Mouse (Mus musculus) macrophage (primary cell): Measurements from ENCODE around the gene Tmem234. TPM values are rescaled to one million over a fixed set of nuclear protein-coding genes. Genes with fewer than 3 reads are reported as not detected.

Source experiments
- H3K27ac ChIP-seq: fragments of 350-480 bp; formaldehyde crosslinking; 2 replicates; pipeline ENCODE4 v1.9.0; 2021
- H3K36me3 ChIP-seq: fragments of 350-480 bp; formaldehyde crosslinking; 2 replicates; pipeline ENCODE4 v1.9.0; 2021; ENCODE audit errors: inconsistent target
- H3K4me3 ChIP-seq: fragments of 350-480 bp; formaldehyde crosslinking; 2 replicates; pipeline ENCODE4 v1.9.0; 2021; ENCODE audit errors: inconsistent target
- H3K79me2 ChIP-seq: fragments of 350-480 bp; formaldehyde crosslinking; 2 replicates; pipeline ENCODE4 v1.9.0; 2021; ENCODE audit errors: inconsistent target
- WGBS: methylation state at CpG from one replicate; pipeline ENCODE4 v1.1.7; 2026; ENCODE audit warnings: inconsistent platforms; ENCODE audit not compliant: missing documents; 5-methylcytosine and 5-hydroxymethylcytosine counted together
- polyA plus RNA-seq: library from polyadenylated mRNA; stranded (reverse); fragments of 250-400 nt; gene quantifications from 3 replicates; pipeline ENCODE4 v1.2.4, GENCODE M21; 2018; ENCODE audit warnings: inconsistent platforms

The Tmem234 gene
- polyA plus RNA-seq, 1 experiment from 2014 or later, result 91.3 TPM

- Histone ChIP-seq H3K36me3 (peaks cover 5% of the 10 kb centered on the region; the same call in 1 of the 2 replicates), H3K27ac (no peak overlapping the region), H3K4me3 (peak overlapping the region; percentile 89; the same call in 1 of the 2 replicates), H3K79me2 (peaks cover 24% of the 10 kb centered on the region)
- 89% methylated on average over 11 of the region's 11 CpGs for WGBS
These were observed 21.8 kb downstream of the Tmem234 start for GRCm38 (mm10) chr4:129622120-129622802.

- Histone ChIP-seq H3K79me2 (peaks cover 24% of the 10 kb centered on the region), H3K27ac (peak overlapping the region; percentile 90), H3K36me3 (peaks cover 11% of the 10 kb centered on the region; the same call in 1 of the 2 replicates), H3K4me3 (peak overlapping the region; percentile 89)
- WGBS, result 35% methylated on average over 5 of the region's 8 CpGs
These were observed 22.5 kb downstream of the Tmem234 start for GRCm38 (mm10) chr4:129622803-129623535.

- WGBS, result 0% methylated on average over 10 of the region's 10 CpGs
- Histone ChIP-seq H3K4me3 (peak within 1 kb of the TSS; percentile 89), H3K27ac (peak within 1 kb of the TSS; percentile 90), H3K79me2 (peaks cover 18% of the 10 kb centered on the region), H3K36me3 (peaks cover 18% of the 10 kb centered on the region; the same call in 1 of the 2 replicates)
These were observed 23.2 kb downstream of the Tmem234 start, which contains the start of gene Ccdc28b for GRCm38 (mm10) chr4:129623681-129624091. Gene Ccdc28b, minus strand, starts transcription at chr4:129623947.

- WGBS, result 1% methylated on average over 18 of the region's 18 CpGs
- Histone ChIP-seq H3K36me3 (peaks cover 26% of the 10 kb centered on the region), H3K4me3 (peak overlapping the region; percentile 89)
These were observed 24.0 kb downstream of the Tmem234 start for GRCm38 (mm10) chr4:129624281-129625028.

GRCm38 (mm10) chr4:129625029-129625370 lies 24.5 kb downstream of the Tmem234 start:
- Histone ChIP-seq H3K79me2 (peaks cover 17% of the 10 kb centered on the region), H3K4me3 (peak overlapping the region; percentile 89), H3K36me3 (peaks cover 31% of the 10 kb centered on the region), H3K27ac (peak overlapping the region; percentile 90)
- 0% methylated on average over 6 of the region's 6 CpGs for WGBS

More at GRCm38 (mm10) chr4:129624281-129625028, 24.0 kb downstream of the Tmem234 start:
- Histone ChIP-seq H3K27ac (peak overlapping the region; percentile 90), H3K79me2 (peaks cover 17% of the 10 kb centered on the region)

GRCm38 (mm10) chr4:129625496-129625895 lies 25.0 kb downstream of the Tmem234 start:
- Histone ChIP-seq H3K36me3 (peaks cover 36% of the 10 kb centered on the region), H3K27ac (peak overlapping the region; percentile 90), H3K4me3 (no peak overlapping the region), H3K79me2 (peaks cover 17% of the 10 kb centered on the region)
- 37% methylated on average over 3 of the region's 4 CpGs for WGBS

GRCm38 (mm10) chr4:129626035-129626434 lies 25.6 kb downstream of the Tmem234 start:
- peak overlapping the region; percentile 90; the same call in 1 of the 2 replicates for H3K27ac ChIP-seq
- H3K79me2 ChIP-seq, result peaks cover 17% of the 10 kb centered on the region
- WGBS, result 81% methylated on average over 6 of the region's 6 CpGs
- H3K36me3 ChIP-seq, result peaks cover 42% of the 10 kb centered on the region
- no peak overlapping the region for H3K4me3 ChIP-seq

- 96% methylated on average over 4 of the region's 4 CpGs for WGBS
- peaks cover 1% of the 10 kb centered on the region; the same call in 1 of the 2 replicates for H3K79me2 ChIP-seq
- H3K36me3 ChIP-seq, result peaks cover 88% of the 10 kb centered on the region
- H3K27ac ChIP-seq, result no peak overlapping the region
- H3K4me3 ChIP-seq, result no peak overlapping the region
These were observed 30.5 kb downstream of the Tmem234 start for GRCm38 (mm10) chr4:129630944-129631343.

GRCm38 (mm10) chr4:129631867-129632266 lies 31.4 kb downstream of the Tmem234 start:
- 96% methylated on average over 12 of the region's 12 CpGs for WGBS
- Histone ChIP-seq H3K27ac (no peak overlapping the region), H3K36me3 (peaks cover 94% of the 10 kb centered on the region), H3K4me3 (no peak overlapping the region), H3K79me2 (peaks cover 6% of the 10 kb centered on the region; the same call in 1 of the 2 replicates)

- Histone ChIP-seq H3K27ac (no peak overlapping the region), H3K4me3 (no peak overlapping the region), H3K79me2 (peaks cover 25% of the 10 kb centered on the region), H3K36me3 (peaks cover 89% of the 10 kb centered on the region)
- WGBS, result 88% methylated on average over 6 of the region's 6 CpGs
These were observed 33.4 kb downstream of the Tmem234 start for GRCm38 (mm10) chr4:129633852-129634251.

- H3K4me3 ChIP-seq, result peak overlapping the region; percentile 68; the same call in 1 of the 2 replicates
- peak overlapping the region; percentile 84; the same call in 1 of the 2 replicates for H3K27ac ChIP-seq
- H3K36me3 ChIP-seq, result peaks cover 38% of the 10 kb centered on the region
- H3K79me2 ChIP-seq, result peaks cover 34% of the 10 kb centered on the region
- WGBS, result 89% methylated on average over 15 of the region's 15 CpGs
These were observed 38.8 kb downstream of the Tmem234 start for GRCm38 (mm10) chr4:129639221-129639620.

- Histone ChIP-seq H3K4me3 (peak overlapping the region; percentile 68), H3K36me3 (peaks cover 28% of the 10 kb centered on the region), H3K79me2 (peaks cover 34% of the 10 kb centered on the region), H3K27ac (peak overlapping the region; percentile 84)
- 2% methylated on average over 15 of the region's 17 CpGs for WGBS
These were observed 39.7 kb downstream of the Tmem234 start for GRCm38 (mm10) chr4:129640101-129640637.

GRCm38 (mm10) chr4:129640638-129641467 lies 40.4 kb downstream of the Tmem234 start, which contains the start of gene Txlna:
Gene Txlna, minus strand, starts transcription at chr4:129641065.
- peaks cover 34% of the 10 kb centered on the region for H3K79me2 ChIP-seq
- H3K36me3 ChIP-seq, result peaks cover 21% of the 10 kb centered on the region
- WGBS, result under 1% methylated on average over 59 of the region's 60 CpGs

More at GRCm38 (mm10) chr4:129640638-129641467, 40.4 kb downstream of the Tmem234 start, which contains the start of gene Txlna:
- H3K4me3 ChIP-seq, result peak within 1 kb of the TSS; percentile 68
- peak within 1 kb of the TSS; percentile 84 for H3K27ac ChIP-seq
